Mouse (Mus musculus) lung, adult 2 months (tissue): ENCODE data around the gene Insc. TPM values are rescaled to one million over a fixed set of nuclear protein-coding genes. Genes with fewer than 3 reads are reported as not detected.

Experiments used
- DNase-seq: peaks from one replicate; pipeline ENCODE4 v3.0.0; 2022
- H3K4me1 ChIP-seq: fragments of 200-500 bp; 2 replicates; pipeline ENCODE4 v1.6.1; 2011; ENCODE audit warnings: low read length; ENCODE audit not compliant: control insufficient read depth, insufficient read depth
- H3K4me3 ChIP-seq: fragments of 200-500 bp; replicated peaks from 2 replicates; pipeline ENCODE3; 2011; ENCODE audit warnings: low read depth, mild to moderate bottlenecking, control low read depth, low read length; ENCODE audit errors: extremely low read depth
- CTCF ChIP-seq: fragments of 200-500 bp; IDR thresholded peaks from 2 replicates; pipeline ENCODE4 v1.5.1; 2011; ENCODE audit warnings: mild to moderate bottlenecking, low read length, control low read depth; ENCODE audit not compliant: insufficient read depth
- POLR2A ChIP-seq: fragments of 200-500 bp; IDR thresholded peaks from 2 replicates; pipeline ENCODE4 v1.6.1; 2011; ENCODE audit warnings: low read depth, mild to moderate bottlenecking, control low read depth, low read length, borderline replicate concordance; ENCODE audit errors: extremely low read depth
- WGBS: fragments of 180-500 bp; shearing (Covaris S2); methylation state at CpG from one replicate; pipeline ENCODE4 v1.1.7; 2018; 5-methylcytosine and 5-hydroxymethylcytosine counted together
- polyA plus RNA-seq: library from polyadenylated mRNA; depleted of rRNA; stranded (reverse); fragments of >200 nt; gene quantifications from 2 replicates; pipeline ENCODE4 v1.2.3, GENCODE M21; 2012

Insc gene
- polyA plus RNA-seq, 1 experiment, result 0.95 TPM

- TF ChIP-seq CTCF, result no peak
- TF ChIP-seq POLR2A, result no peak
- no peaks in the 10 kb centered on the region for H3K4me1 ChIP-seq
- no peak overlapping the region for H3K4me3 ChIP-seq
- DNase-seq, result no peak
- 22% methylated on average over 1 of the region's 1 CpGs for WGBS
Measured at GRCm38 (mm10) chr7:114754196-114754595, 10.7 kb downstream of the Insc start.

DNA sequence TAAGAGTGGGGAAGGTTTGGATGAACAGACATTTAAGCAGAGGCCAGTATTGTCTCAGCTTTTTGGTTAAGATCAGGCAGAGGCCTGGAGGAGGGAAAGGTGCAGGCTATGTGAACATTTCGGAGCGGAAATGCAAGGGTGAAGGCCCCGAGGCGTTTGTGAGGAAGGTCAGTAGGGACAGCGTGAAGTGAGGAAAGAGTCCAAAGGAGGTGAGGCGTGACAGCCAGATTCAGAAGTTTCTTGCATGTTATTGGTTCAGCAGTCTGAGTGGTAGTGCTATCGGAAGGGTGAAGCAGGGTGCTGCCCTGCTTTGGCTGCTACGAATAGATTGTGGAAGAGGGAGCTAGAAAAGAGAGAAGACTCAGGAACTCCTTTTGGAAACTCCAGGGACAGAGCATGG is 11.1 kb downstream of the Insc start:
- Histone ChIP-seq H3K4me3 (no peak overlapping the region), H3K4me1 (no peaks in the 10 kb centered on the region)
- no peak for TF ChIP-seq CTCF
- no peak for TF ChIP-seq POLR2A
- 72% methylated on average over 8 of the region's 8 CpGs for WGBS
- no peak for DNase-seq

DNA sequence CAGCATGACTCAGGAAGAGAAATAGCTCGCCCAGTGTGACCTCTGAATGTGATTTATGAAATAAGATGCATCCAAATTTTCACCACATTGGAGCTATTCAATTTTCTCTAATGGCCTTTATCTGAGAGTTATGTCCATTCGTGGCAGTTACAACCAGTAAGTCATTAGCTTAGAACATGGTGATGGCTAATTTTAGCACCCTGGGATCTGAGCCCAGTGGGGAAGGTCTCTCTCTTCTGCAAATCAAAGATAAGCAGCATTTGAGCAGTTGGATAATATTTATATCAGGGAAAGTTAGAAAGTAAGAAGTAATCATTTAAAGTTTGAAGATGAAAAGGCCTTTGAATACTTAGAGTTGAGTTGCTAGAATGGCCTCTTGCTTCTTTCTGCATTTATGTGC is 19.2 kb downstream of the Insc start:
- 53% methylated on average over 2 of the region's 2 CpGs for WGBS
- Histone ChIP-seq H3K4me1 (no peaks in the 10 kb centered on the region), H3K4me3 (no peak overlapping the region)
- TF ChIP-seq POLR2A (no peak), CTCF (no peak)
- DNase-seq, result no peak

DNA sequence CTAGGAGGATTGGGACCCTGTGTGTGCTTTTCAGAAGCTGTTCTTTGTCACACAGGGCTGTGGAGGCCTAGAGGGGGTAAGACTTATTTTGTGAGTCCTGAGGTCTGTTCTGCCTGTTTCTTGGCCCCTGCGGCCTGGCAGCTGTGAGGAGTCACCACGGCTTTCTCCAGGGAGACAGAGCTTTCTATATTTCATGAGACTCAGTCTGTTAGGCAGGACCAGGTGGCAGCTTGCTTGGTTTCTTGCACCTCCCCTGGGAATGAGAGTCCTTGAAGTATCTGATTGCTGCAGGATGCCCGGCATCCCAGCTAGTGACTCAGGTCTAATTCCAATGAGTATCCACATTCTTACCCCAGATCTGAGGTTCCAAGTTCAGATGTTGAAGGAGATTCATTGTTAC is 21.8 kb downstream of the Insc start:
- no peak overlapping the region for H3K4me3 ChIP-seq

DNA sequence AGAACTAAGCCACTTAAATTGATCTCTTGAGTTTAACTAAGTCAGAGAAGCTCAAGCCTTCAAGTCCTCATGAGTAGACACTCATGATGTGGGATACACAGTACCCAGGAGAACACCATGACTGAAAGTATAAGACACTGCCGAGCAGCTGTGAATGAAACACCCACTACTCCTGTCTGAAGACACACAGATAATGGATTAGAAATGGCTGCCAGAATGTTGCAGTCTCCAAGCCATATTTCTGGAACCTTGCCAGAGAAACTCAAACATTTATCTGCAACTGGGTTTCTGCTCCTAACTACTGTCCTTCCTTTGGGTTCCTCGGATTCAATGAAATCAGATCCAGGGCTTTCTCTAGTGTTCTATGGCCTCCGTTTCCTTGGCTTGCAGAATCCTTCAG is 23.0 kb downstream of the Insc start:
- TF ChIP-seq CTCF (no peak), POLR2A (no peak)
- H3K4me3 ChIP-seq, result no peak overlapping the region
- no peaks in the 10 kb centered on the region for H3K4me1 ChIP-seq
- WGBS, result 72% methylated on average over 3 of the region's 3 CpGs
- no peak for DNase-seq

More for the DNA sequence above, 21.8 kb downstream of the Insc start:
- DNase-seq, result no peak
- TF ChIP-seq POLR2A, result no peak
- TF ChIP-seq CTCF, result no peak
- H3K4me1 ChIP-seq, result no peaks in the 10 kb centered on the region
- WGBS, result 79% methylated on average over 3 of the region's 3 CpGs

GRCm38 (mm10) chr7:114768516-114768915 is 25.0 kb downstream of the Insc start:
- WGBS, result 74% methylated on average over 5 of the region's 5 CpGs
- DNase-seq, result no peak
- no peak for TF ChIP-seq POLR2A
- no peak for TF ChIP-seq CTCF
- H3K4me1 ChIP-seq, result no peaks in the 10 kb centered on the region
- no peak overlapping the region for H3K4me3 ChIP-seq

DNA sequence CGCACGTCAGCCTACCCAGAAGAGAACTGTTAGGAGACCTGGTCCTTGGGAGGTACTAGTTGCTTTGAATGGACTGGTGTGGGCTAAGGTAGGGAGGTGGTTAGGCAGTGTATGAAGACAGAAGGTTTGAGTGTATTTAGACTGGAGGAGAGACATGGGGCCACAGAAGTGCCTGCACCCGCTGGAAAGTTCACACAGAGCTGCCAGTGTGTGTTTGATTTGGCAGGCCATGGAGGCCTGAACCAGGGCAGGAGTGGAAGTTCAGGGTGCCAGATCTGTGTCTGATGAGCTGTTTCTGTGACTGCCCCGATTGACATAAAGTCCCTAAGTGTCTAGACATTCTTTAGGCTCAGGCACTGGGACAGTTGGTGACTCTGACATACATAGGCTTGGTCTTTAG is 25.5 kb downstream of the Insc start:
- no peaks in the 10 kb centered on the region for H3K4me1 ChIP-seq
- H3K4me3 ChIP-seq, result no peak overlapping the region
- DNase-seq, result no peak
- WGBS, result 76% methylated on average over 4 of the region's 4 CpGs
- no peak for TF ChIP-seq POLR2A
- TF ChIP-seq CTCF, result no peak

- 81% methylated on average over 3 of the region's 3 CpGs for WGBS
- TF ChIP-seq CTCF (no peak), POLR2A (no peak)
- no peak for DNase-seq
- no peaks in the 10 kb centered on the region for H3K4me1 ChIP-seq
- no peak overlapping the region for H3K4me3 ChIP-seq
Measured at GRCm38 (mm10) chr7:114770586-114770985, 27.1 kb downstream of the Insc start.

- TF ChIP-seq POLR2A (no peak), CTCF (no peak)
- 58% methylated on average over 7 of the region's 7 CpGs for WGBS
- Histone ChIP-seq H3K4me3 (no peak overlapping the region), H3K4me1 (no peaks in the 10 kb centered on the region)
- no peak for DNase-seq
Measured at GRCm38 (mm10) chr7:114771801-114772200, 28.3 kb downstream of the Insc start.

DNA sequence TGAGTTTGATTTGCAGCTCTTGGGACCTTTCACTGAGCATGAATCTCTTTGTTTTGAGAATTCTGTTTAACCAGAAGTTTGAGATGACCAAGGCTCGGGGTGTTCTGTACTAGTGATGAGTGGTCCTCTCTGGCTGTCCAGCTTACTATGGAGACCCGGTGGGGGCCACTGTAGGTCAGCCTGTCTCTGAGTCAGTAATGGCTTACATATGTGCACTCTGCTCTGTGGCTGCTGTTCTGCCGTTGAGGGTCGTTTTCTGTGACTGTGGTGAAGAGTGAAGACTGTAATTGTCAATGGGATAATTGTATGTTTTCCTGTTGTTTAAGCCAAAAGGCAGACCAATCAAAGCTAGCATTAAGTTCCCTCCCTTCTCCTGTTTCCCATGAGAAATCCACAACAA is 30.3 kb downstream of the Insc start:
- Histone ChIP-seq H3K4me3 (no peak overlapping the region), H3K4me1 (no peaks in the 10 kb centered on the region)
- WGBS, result 56% methylated on average over 4 of the region's 4 CpGs
- TF ChIP-seq CTCF (no peak), POLR2A (no peak)
- DNase-seq, result no peak
